Mouse (Mus musculus) ovary, postnatal 14 days (tissue): ENCODE measurements around the gene Nicn1.
A peak's percentile ranks its signal among the peaks of the same experiment; 100 is the strongest.
"Not testable (repeated sequence)": the region's sequence is repeated elsewhere in the genome, so short reads cannot be mapped to it uniquely, and the experiment has no call there.

Source experiments
- DNase-seq: peaks from one replicate; pipeline ENCODE4 v3.0.0; 2022; ENCODE audit warnings: low spot score

Nicn1 gene

GRCm38 (mm10) chr9:108278697-108279450, 11.4 kb upstream of the Nicn1 start:
- no peak for DNase-seq

DNA sequence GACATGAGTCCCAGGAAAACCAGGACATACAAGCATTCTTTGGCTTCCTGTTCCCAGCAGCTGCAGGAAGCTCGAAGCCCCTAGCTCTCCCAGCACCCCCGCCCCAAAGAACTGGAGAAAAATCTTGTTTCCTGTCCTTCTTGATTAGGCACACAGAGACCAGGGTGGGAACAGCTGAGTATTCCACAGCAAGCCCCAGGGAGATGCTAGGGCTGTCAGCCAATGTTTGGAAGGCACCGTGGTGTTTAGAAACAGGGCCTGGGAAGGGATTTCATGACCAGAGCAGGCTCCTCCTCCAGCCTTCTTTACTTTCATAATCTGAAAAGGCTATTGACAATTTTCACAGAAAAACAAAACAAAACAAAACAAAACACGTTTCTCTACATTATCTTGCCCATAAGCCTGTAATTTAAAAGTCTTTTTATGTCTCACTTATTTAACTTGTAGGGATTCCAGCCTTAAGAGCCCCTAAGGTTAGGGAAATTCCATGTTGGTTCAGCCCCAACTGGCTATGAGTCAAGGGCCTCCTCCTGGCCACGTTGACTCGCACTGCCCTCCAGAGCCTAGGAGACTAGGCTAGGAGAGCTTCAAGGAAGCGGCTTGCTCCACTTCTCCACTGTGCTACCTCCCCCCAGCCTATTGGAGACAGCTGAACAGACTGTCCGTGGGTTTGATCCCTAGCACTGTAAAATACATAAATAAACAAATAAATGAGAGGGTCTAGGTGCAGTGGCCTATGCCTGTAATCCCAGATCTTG, 10.0 kb upstream of the Nicn1 start:
- peak; percentile 72 for DNase-seq

DNA sequence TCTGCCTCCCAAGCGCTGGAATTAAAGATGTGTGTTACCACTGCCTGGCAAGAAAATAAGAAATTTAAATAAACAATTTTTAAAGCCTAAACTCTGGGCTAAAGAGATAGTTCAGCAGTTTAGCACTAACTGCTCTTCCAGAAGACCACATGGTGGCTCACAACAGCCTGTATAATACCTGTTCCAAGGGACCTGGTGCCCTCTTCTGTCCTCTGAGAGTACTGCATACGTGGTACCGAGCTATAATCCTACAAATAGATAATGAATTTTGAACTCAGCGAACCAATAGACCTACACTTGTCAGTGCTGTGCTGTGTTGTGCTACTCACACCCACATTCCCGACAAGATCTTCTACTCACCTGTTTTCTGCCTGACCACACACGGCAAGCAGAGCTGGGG, 5.8 kb upstream of the Nicn1 start:
- peak; percentile 73 for DNase-seq

DNA sequence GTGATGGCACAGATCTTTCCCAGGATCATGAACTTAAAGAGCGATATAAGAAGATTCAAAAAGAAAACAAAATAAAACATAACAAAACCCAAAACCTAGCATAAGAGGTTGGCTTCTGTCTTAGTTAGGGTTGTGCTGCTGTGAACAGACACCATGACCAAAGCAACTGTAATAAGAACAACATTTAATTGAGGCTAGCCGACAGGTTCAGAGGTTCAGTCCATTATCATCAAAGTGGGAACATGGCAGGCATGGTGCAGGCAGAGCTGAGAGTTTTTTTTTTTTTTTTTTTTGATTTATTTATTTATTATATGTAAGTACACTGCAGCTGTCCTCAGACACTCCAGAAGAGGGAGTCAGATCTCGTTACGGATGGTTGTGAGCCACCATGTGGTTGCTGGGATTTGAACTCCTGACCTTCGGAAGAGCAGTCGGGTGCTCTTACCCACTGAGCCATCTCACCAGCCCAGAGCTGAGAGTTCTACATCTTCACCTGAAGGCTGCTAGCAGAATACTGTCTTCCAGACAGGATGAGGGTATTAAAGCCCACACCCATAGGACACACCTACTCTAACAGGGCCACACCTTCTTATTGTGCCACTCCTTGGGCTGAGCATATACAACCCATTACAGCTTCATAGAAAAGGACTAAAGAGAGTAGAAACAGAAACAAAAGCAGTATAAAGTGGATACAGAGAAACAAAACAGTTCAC, 2.5 kb upstream of the Nicn1 start:
- DNase-seq: not testable (repeated sequence)

DNA sequence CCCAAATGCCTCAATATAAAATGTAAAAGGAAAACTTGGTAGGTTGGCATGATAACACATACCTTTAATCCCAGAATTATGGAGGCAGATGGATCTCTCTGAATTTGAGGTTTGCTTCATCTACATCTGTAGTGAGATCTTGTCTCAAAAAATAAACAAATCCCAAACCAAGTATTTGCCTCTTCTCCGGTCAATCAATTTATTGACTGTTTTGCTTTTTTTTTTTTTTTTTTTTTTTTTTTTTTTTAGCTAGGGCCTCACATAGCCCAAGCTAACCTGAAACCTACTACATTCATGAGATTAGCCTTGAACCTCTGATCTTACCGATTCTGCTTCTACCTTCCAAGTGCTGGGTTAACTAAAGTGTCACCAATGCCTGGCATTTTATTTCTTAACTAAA, 882 bp upstream of the Nicn1 start:
- DNase-seq: no peak

- no peak for DNase-seq
Measured at GRCm38 (mm10) chr9:108290773-108291172, 544 bp downstream of the Nicn1 start.

- no peak for DNase-seq
Measured at GRCm38 (mm10) chr9:108296453-108297355, 6.5 kb downstream of the Nicn1 start, which contains the start of gene Amt. Gene Amt (plus strand): TSS chr9:108296853.

- no peak for DNase-seq
Measured at GRCm38 (mm10) chr9:108301853-108302252, 11.6 kb downstream of the Nicn1 start.

DNA sequence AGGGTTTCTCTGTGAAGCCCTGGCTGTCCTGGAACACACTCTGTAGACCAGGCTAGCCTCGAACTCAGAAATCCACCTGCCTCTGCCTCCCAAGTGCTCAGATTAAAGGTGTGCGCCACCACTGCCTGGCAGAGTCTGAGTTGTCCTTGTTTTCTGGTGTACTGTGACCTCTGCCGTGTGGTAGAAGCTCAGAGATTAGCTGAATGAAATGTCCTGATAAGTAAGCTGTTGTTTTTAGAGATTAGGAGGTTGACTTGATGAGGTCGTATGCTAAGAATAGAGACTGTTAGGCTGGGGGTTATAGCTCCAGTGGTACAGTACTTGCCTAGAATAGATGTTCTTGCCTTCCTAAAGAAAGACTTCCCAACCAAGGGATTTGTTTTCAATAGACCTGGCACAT, 14.5 kb downstream of the Nicn1 start:
- no peak for DNase-seq

GRCm38 (mm10) chr9:108305170-108305569, 14.9 kb downstream of the Nicn1 start:
- no peak for DNase-seq

- DNase-seq: peak; percentile 95
Measured at GRCm38 (mm10) chr9:108305629-108306520, 15.6 kb downstream of the Nicn1 start, which contains the start of the genes Rhoa and Tcta. Gene Rhoa (plus strand): TSS chr9:108306129. Gene Tcta (minus strand): TSS chr9:108306160.

GRCm38 (mm10) chr9:108306571-108306980, 16.3 kb downstream of the Nicn1 start:
- peak; percentile 62 for DNase-seq

- no peak for DNase-seq
Measured at GRCm38 (mm10) chr9:108307021-108307807, 17.0 kb downstream of the Nicn1 start.

DNA sequence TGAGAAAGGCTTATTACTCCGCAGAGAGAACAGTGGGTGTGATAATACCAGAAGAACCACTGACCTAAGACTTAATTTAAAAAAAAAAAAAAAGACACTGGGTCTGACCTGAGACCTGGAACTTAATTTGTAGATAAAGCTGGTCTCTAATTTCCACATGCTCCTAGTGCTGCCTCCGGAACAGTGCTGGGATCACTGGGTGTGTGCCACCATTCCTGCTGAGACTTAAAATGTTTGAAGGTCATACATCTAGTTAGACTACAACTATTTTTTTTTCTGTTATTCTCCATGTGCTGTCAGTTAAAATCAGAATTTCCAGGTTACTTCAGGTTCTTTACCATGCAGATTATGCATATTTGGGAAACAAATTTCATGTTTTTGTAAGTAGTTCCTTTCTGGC, 17.9 kb downstream of the Nicn1 start:
- DNase-seq: no peak

DNA sequence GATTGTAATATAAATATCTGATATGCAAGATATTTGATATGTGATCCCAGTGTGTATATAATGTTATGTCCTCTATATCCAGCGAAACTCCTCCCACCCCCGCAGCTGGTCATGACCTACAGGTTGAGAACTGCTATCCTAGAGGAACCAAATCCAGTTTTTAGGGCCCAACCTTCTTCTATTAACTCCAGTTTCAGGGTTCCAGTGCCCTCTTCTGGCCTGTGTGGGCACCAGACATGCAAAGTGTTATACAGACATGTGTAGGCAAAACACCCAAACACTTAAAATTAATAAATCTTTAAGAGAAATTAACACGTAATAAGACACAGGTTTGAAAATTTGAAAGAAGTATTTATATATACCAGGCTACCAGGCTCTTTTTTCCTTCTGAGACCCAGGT, 27.3 kb downstream of the Nicn1 start:
- no peak for DNase-seq

DNA sequence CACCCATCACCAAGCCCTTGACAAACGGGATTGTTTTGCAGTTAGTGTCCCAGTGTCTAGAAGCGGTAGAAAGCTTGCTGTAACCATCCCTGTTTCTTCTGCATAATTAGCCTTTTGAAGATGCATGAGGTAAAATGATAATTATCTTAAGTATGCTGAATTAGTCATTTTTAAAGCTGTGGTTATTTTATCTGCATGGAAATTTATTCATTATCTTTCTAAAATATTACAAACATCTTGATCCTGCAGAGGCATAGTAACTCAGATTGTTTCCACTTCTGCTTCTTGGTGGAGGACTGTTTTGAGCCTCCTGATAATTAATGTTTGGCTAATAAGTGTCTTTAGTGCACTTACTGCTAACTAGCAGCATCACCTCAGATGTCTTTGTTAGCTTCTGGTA, 28.2 kb downstream of the Nicn1 start:
- DNase-seq: no peak

GRCm38 (mm10) chr9:108322054-108322453, 31.8 kb downstream of the Nicn1 start:
- not testable (repeated sequence) for DNase-seq

DNA sequence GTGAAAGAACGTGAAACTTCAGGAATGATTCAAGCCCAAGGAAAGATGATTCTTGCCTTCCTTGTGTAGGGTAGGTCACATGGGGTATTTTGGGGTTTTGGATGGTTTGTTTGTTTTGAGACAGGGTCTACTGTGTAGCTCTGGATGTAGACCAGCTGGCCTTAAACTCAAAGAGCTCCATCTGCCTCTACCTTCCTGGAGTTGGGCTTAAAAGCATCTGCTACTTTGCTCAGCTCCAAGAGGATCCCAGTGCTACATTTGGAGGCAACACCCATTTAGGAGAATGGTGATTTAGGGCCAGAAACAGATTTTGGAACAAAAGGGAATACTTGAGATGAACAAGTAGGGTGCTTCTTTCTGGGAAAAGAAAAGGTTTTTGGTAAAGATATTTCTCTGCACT, 34.6 kb downstream of the Nicn1 start:
- no peak for DNase-seq

DNA sequence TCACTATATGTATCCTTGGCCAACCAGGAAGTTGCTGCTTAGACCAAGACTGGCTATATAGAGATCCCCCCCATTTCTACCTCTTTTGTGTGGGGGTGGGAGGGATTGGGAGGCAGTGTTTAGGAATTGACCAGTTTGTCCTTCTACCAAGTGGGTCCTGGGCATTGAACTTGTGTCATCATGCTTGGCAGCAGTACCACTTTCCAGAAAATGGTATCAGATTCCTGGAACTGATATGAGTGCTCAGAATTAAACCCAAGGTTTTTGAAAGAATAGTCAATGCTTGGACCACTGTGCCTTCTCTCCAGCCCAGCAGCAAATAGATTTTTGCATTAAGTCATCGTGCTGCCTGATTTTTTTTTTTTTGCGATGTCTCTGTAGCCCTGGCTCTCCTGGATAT, 35.6 kb downstream of the Nicn1 start:
- DNase-seq: no peak
